Mouse (Mus musculus) midbrain, embryonic 12.5 days (tissue): ENCODE results near the gene Tmem104. TPM values are rescaled to one million over a fixed set of nuclear protein-coding genes. Genes with fewer than 3 reads are reported as not detected.

Experiments used
- ATAC-seq: fragments of 200-750 bp; cut with Nextera tagmentation; 2 replicates; pipeline ENCODE4 v1.8.0; 2017; ENCODE audit warnings: low read depth, moderate TSS enrichment, moderate library complexity; ENCODE audit not compliant: low FRiP score
- H3K27ac ChIP-seq: fragments of 300-500 bp; sonication (generic); replicated peaks from 2 replicates; pipeline ENCODE4 v1.5.1; 2016; ENCODE audit warnings: mild to moderate bottlenecking
- H3K27me3 ChIP-seq: fragments of 300-500 bp; sonication (generic); 2 replicates; pipeline ENCODE4 v1.6.1; 2016; ENCODE audit warnings: mild to moderate bottlenecking
- H3K36me3 ChIP-seq: fragments of 300-500 bp; sonication (generic); 2 replicates; pipeline ENCODE4 v1.6.1; 2016
- H3K4me1 ChIP-seq: fragments of 300-500 bp; sonication (generic); 2 replicates; pipeline ENCODE4 v1.6.1; 2016
- H3K4me2 ChIP-seq: fragments of 300-500 bp; sonication (generic); replicated peaks from 2 replicates; pipeline ENCODE4 v1.6.1; 2016; ENCODE audit warnings: mild to moderate bottlenecking, moderate library complexity
- H3K4me3 ChIP-seq: fragments of 300-500 bp; sonication (generic); 2 replicates; pipeline ENCODE4 v1.5.1; 2016; ENCODE audit warnings: mild to moderate bottlenecking
- H3K9ac ChIP-seq: fragments of 300-500 bp; sonication (generic); replicated peaks from 2 replicates; pipeline ENCODE4 v1.6.1; 2016; ENCODE audit warnings: mild to moderate bottlenecking, moderate library complexity
- H3K9me3 ChIP-seq: fragments of 300-500 bp; sonication (generic); 2 replicates; pipeline ENCODE4 v1.6.1; 2016; ENCODE audit warnings: mild to moderate bottlenecking
- WGBS: fragments of 180-500 bp; shearing (Covaris S2); methylation state at CpG from one replicate; pipeline ENCODE4 v1.1.7; 2016; 5-methylcytosine and 5-hydroxymethylcytosine counted together
- polyA plus RNA-seq: library from polyadenylated mRNA; unstranded; fragments of >200 nt; fragmentation: Nextera tagmentation; extraction: Ambion mirVana; gene quantifications from 2 replicates; pipeline ENCODE4 v1.2.1, GENCODE M21; 2016

The Tmem104 gene
- polyA plus RNA-seq, 1 experiment from 2014 or later: 9.2 TPM

- no peaks in the 10 kb centered on the region for H3K36me3 ChIP-seq
- H3K27ac ChIP-seq: no peak overlapping the region
- ATAC-seq: no peak
- peaks cover 18% of the 10 kb centered on the region for H3K4me1 ChIP-seq
- WGBS: 75% methylated on average over 6 of the region's 6 CpGs
- H3K9me3 ChIP-seq: no peaks in the 10 kb centered on the region
- H3K4me3 ChIP-seq: peak overlapping the region; percentile 61; the same call in 1 of the 2 replicates
- H3K9ac ChIP-seq: no peak overlapping the region
- no peaks in the 10 kb centered on the region for H3K27me3 ChIP-seq
- peak overlapping the region; percentile 73 for H3K4me2 ChIP-seq
These were observed 90.9 kb downstream of the Tmem104 start for GRCm38 (mm10) chr11:115278176-115278575.

GRCm38 (mm10) chr11:115279726-115280125 lies 92.4 kb downstream of the Tmem104 start:
- Histone ChIP-seq H3K36me3 (no peaks in the 10 kb centered on the region), H3K4me2 (no peak overlapping the region), H3K27ac (no peak overlapping the region), H3K4me1 (peaks cover 18% of the 10 kb centered on the region), H3K9me3 (no peaks in the 10 kb centered on the region), H3K27me3 (no peaks in the 10 kb centered on the region), H3K4me3 (no peak overlapping the region), H3K9ac (no peak overlapping the region)
- WGBS: 68% methylated on average over 1 of the region's 1 CpGs
- no peak for ATAC-seq

- no peak overlapping the region for H3K9ac ChIP-seq
- no peaks in the 10 kb centered on the region for H3K36me3 ChIP-seq
- no peak overlapping the region for H3K4me3 ChIP-seq
- H3K9me3 ChIP-seq: no peaks in the 10 kb centered on the region
- no peaks in the 10 kb centered on the region for H3K27me3 ChIP-seq
- whole genome bisulfite sequencing: 81% methylated on average over 8 of the region's 8 CpGs
- no peak for ATAC-seq
- H3K4me1 ChIP-seq: peaks cover 10% of the 10 kb centered on the region
- no peak overlapping the region for H3K27ac ChIP-seq
- H3K4me2 ChIP-seq: no peak overlapping the region
These were observed 95.0 kb downstream of the Tmem104 start for GRCm38 (mm10) chr11:115282295-115282694.

GRCm38 (mm10) chr11:115282723-115283485 lies 95.6 kb downstream of the Tmem104 start:
- WGBS: 78% methylated on average over 8 of the region's 8 CpGs

GRCm38 (mm10) chr11:115283486-115283765 lies 96.1 kb downstream of the Tmem104 start:
- Histone ChIP-seq H3K27ac (no peak overlapping the region), H3K4me3 (no peak overlapping the region), H3K9ac (no peak overlapping the region), H3K4me2 (no peak overlapping the region), H3K36me3 (no peaks in the 10 kb centered on the region), H3K9me3 (no peaks in the 10 kb centered on the region), H3K27me3 (no peaks in the 10 kb centered on the region), H3K4me1 (peaks cover 4% of the 10 kb centered on the region; the same call in 1 of the 2 replicates)
- WGBS: 79% methylated on average over 9 of the region's 9 CpGs
- ATAC-seq: no peak

More at GRCm38 (mm10) chr11:115282723-115283485, 95.6 kb downstream of the Tmem104 start:
- peaks cover 7% of the 10 kb centered on the region for H3K4me1 ChIP-seq
- no peak overlapping the region for H3K9ac ChIP-seq
- H3K27me3 ChIP-seq: no peaks in the 10 kb centered on the region
- ATAC-seq: no peak
- H3K36me3 ChIP-seq: no peaks in the 10 kb centered on the region
- no peak overlapping the region for H3K4me2 ChIP-seq
- no peaks in the 10 kb centered on the region for H3K9me3 ChIP-seq
- H3K4me3 ChIP-seq: no peak overlapping the region
- H3K27ac ChIP-seq: no peak overlapping the region

- H3K4me1 ChIP-seq: peaks cover 4% of the 10 kb centered on the region; the same call in 1 of the 2 replicates
- H3K4me2 ChIP-seq: no peak overlapping the region
- no peak overlapping the region for H3K9ac ChIP-seq
- H3K4me3 ChIP-seq: no peak overlapping the region
- no peaks in the 10 kb centered on the region for H3K36me3 ChIP-seq
- WGBS: 87% methylated on average over 12 of the region's 12 CpGs
- H3K27ac ChIP-seq: no peak overlapping the region
- no peaks in the 10 kb centered on the region for H3K9me3 ChIP-seq
- ATAC-seq: no peak
- no peaks in the 10 kb centered on the region for H3K27me3 ChIP-seq
These were observed 96.8 kb downstream of the Tmem104 start for GRCm38 (mm10) chr11:115283891-115284620.

GRCm38 (mm10) chr11:115285282-115285681 lies 98.0 kb downstream of the Tmem104 start:
- no peak overlapping the region for H3K9ac ChIP-seq
- WGBS: 67% methylated on average over 4 of the region's 4 CpGs
- H3K4me2 ChIP-seq: no peak overlapping the region
- no peaks in the 10 kb centered on the region for H3K36me3 ChIP-seq
- H3K27me3 ChIP-seq: no peaks in the 10 kb centered on the region
- H3K4me3 ChIP-seq: no peak overlapping the region
- H3K27ac ChIP-seq: no peak overlapping the region
- no peak for ATAC-seq
- peaks cover 4% of the 10 kb centered on the region; the same call in 1 of the 2 replicates for H3K4me1 ChIP-seq
- no peaks in the 10 kb centered on the region for H3K9me3 ChIP-seq

GRCm38 (mm10) chr11:115286201-115286993 lies 99.1 kb downstream of the Tmem104 start:
- ATAC-seq: no peak
- H3K4me1 ChIP-seq: peaks cover 4% of the 10 kb centered on the region; the same call in 1 of the 2 replicates
- no peaks in the 10 kb centered on the region for H3K9me3 ChIP-seq
- H3K4me3 ChIP-seq: no peak overlapping the region
- no peaks in the 10 kb centered on the region for H3K27me3 ChIP-seq
- no peak overlapping the region for H3K9ac ChIP-seq
- no peaks in the 10 kb centered on the region for H3K36me3 ChIP-seq
- H3K27ac ChIP-seq: no peak overlapping the region
- no peak overlapping the region for H3K4me2 ChIP-seq
- WGBS: 83% methylated on average over 19 of the region's 19 CpGs

- no peak for ATAC-seq
- H3K4me2 ChIP-seq: no peak overlapping the region
- no peaks in the 10 kb centered on the region for H3K9me3 ChIP-seq
- no peak overlapping the region for H3K27ac ChIP-seq
- WGBS: 78% methylated on average over 5 of the region's 5 CpGs
- no peak overlapping the region for H3K9ac ChIP-seq
- no peaks in the 10 kb centered on the region for H3K36me3 ChIP-seq
- no peak overlapping the region for H3K4me3 ChIP-seq
- H3K4me1 ChIP-seq: peaks cover 4% of the 10 kb centered on the region; the same call in 1 of the 2 replicates
- no peaks in the 10 kb centered on the region for H3K27me3 ChIP-seq
These were observed 100.1 kb downstream of the Tmem104 start for GRCm38 (mm10) chr11:115287386-115287785.

GRCm38 (mm10) chr11:115288305-115288704 lies 101.0 kb downstream of the Tmem104 start:
- Histone ChIP-seq H3K4me3 (no peak overlapping the region), H3K9me3 (no peaks in the 10 kb centered on the region), H3K4me1 (peaks cover 4% of the 10 kb centered on the region; the same call in 1 of the 2 replicates), H3K36me3 (no peaks in the 10 kb centered on the region), H3K27ac (no peak overlapping the region), H3K27me3 (no peaks in the 10 kb centered on the region), H3K4me2 (no peak overlapping the region), H3K9ac (no peak overlapping the region)
- ATAC-seq: no peak
- 81% methylated on average over 2 of the region's 2 CpGs for WGBS

- ATAC-seq: no peak
- no peaks in the 10 kb centered on the region for H3K9me3 ChIP-seq
- no peak overlapping the region for H3K4me3 ChIP-seq
- no peak overlapping the region for H3K4me2 ChIP-seq
- H3K36me3 ChIP-seq: no peaks in the 10 kb centered on the region
- no peak overlapping the region for H3K9ac ChIP-seq
- H3K4me1 ChIP-seq: peaks cover 4% of the 10 kb centered on the region; the same call in 1 of the 2 replicates
- 87% methylated on average over 8 of the region's 8 CpGs for WGBS
- H3K27ac ChIP-seq: no peak overlapping the region
- H3K27me3 ChIP-seq: no peaks in the 10 kb centered on the region; the same call in 1 of the 2 replicates
These were observed 102.6 kb downstream of the Tmem104 start for GRCm38 (mm10) chr11:115289885-115290284.

- no peak overlapping the region for H3K27ac ChIP-seq
- ATAC-seq: no peak
- H3K36me3 ChIP-seq: no peaks in the 10 kb centered on the region
- no peaks in the 10 kb centered on the region for H3K9me3 ChIP-seq
- no peak overlapping the region for H3K4me2 ChIP-seq
- no peak overlapping the region for H3K4me3 ChIP-seq
- H3K9ac ChIP-seq: no peak overlapping the region
- WGBS: 95% methylated on average over 1 of the region's 1 CpGs
- H3K4me1 ChIP-seq: peaks cover 4% of the 10 kb centered on the region; the same call in 1 of the 2 replicates
- no peaks in the 10 kb centered on the region; the same call in 1 of the 2 replicates for H3K27me3 ChIP-seq
These were observed 103.0 kb downstream of the Tmem104 start for GRCm38 (mm10) chr11:115290314-115290713.
